Mouse (Mus musculus) R1 (cell line): ENCODE data around the gene Slc25a34.

Source experiments
- DNase-seq: peaks from one replicate; pipeline ENCODE4 v3.0.0-alpha.2; 2018; ENCODE audit warnings: low read depth, low spot score

The Slc25a34 gene

DNA sequence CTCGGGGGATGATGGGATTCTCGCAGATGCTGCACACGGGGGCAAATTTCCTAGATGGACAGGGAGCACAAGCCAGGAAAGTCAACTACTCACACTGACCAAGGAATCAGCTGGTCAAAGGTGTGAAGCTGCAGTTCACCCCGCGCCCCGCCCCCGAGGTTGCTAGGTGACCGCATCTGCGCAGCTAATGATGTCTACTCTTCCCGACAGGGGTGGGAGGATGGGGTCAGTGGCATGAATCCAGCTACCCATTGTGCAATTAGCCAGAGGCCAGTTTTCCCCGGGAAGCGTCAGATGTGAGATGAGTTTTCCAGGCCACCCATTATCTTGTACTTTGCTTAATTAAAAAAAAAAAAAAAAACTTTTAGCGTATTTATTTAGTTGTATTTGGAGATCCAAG is 42.6 kb downstream of the Slc25a34 start:
- peak; percentile 41 for DNase-seq

GRCm38 (mm10) chr4:141578833-141579232 is 44.8 kb downstream of the Slc25a34 start:
- no peak for DNase-seq

- peak; percentile 95 for DNase-seq
Observed at GRCm38 (mm10) chr4:141576877-141577276, 46.7 kb downstream of the Slc25a34 start.

DNA sequence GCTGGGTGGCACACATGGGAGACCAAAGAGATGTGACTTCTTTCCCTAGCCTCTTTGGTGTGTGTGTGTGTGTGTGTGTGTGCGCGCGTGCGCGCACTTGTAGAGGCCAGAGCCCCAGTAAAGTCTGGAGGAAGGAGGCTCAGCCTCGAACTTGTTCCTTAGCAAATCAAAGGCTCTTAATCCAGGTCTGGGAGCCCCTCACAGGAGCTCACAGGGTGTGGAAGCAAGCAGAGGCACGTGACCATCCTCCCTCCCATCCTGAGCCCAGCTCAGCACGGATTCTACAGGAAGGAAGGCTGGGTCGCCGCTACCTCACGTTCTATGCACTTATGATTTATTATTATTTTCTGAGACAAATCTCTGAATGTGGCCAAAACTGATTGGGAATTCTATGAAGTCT is 47.2 kb downstream of the Slc25a34 start:
- DNase-seq: peak; percentile 93

GRCm38 (mm10) chr4:141574789-141575702 is 48.6 kb downstream of the Slc25a34 start:
- DNase-seq: peak; percentile 94

- DNase-seq: peak; percentile 91
Observed at GRCm38 (mm10) chr4:141573359-141573966, 50.2 kb downstream of the Slc25a34 start.

DNA sequence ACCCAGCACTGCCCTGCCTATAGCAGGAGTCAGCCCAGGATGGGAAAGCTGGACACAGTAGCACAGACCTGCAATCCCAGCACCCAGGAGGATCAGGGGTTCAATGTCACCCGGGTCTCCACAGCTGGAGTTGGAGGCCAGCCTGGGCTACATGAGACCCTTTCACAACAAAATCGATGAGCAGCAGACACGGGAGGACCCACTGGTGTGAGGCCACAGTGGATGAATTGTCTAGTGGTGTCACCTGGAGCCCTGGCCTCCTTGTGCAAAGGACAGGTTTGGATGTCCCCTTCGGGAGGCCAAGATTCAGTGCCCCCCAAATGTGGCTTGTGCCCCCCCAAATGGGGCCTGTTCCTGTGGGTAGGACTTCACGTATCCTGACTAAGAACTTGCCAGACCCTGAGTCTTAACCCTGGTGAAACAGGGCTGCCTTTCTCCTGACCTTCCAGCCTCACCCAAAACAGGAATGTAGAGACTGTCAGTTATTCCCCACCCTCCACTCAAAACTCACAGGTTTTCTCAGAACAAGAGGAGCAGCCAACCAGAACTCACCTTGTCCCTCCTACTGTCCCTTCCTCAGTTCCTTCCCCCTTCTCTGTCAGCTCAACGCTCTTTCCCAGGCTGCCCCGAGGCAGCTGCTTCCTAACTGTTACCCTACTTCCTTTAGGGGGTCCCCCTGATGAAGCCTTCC is 50.8 kb downstream of the Slc25a34 start:
- peak; percentile 98 for DNase-seq

DNA sequence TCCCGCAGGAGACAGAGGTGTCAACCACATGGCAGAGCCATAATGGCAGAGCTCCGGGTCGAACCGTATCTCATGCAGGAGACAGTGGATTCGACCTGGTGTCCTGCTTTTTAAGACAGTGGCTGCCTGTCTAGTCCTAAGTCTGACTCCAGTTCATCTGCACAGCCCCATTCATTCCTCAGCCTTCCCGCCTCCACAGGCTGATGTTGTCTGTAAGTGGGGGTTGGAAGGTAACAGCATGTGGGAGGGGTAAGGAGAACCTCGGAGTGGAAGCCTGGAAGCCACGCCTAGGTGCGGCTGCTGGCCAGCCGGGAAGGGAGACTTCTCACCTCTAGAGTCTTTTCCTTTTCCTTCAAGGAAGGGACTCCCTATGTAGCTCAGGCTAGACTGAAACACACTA is 51.7 kb downstream of the Slc25a34 start:
- peak; percentile 95 for DNase-seq

GRCm38 (mm10) chr4:141571337-141571739 is 52.3 kb downstream of the Slc25a34 start:
- peak; percentile 81 for DNase-seq

GRCm38 (mm10) chr4:141570821-141571220 is 52.8 kb downstream of the Slc25a34 start:
- DNase-seq: peak; percentile 74

DNA sequence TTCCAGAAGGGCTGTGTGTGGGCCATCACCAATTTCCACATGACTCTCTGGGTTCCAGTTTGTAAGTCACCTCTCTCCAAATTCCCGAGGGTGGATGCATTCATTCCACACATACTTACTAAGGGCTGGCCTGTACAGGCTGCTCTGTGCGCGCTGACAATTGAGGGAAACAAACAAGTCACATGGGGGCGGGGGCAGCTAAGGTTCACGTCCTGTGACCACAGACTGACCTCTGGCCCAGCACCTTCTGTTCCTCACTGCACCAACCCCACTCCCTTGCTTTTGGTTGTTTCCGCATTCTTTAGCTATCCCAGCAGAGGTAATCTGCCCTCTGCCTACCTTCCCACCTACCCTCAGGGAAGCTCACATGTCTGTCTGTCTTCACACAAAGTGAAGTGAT is 53.6 kb downstream of the Slc25a34 start:
- peak; percentile 100 for DNase-seq

GRCm38 (mm10) chr4:141568966-141569365 is 54.7 kb downstream of the Slc25a34 start:
- DNase-seq: peak; percentile 85
